Mouse (Mus musculus) myocyte (in vitro differentiated cells): ENCODE results near the gene 1700042G07Rik.

Experiments
- E2F4 ChIP-seq: IDR thresholded peaks from one replicate; pipeline ENCODE4 v1.6.1; 2011; ENCODE audit warnings: mild to moderate bottlenecking, control low read depth, moderate library complexity; ENCODE audit not compliant: insufficient read depth
- MAX ChIP-seq: IDR thresholded peaks from one replicate; pipeline ENCODE4 v1.6.1; 2011; ENCODE audit warnings: low read depth, mild to moderate bottlenecking, control low read depth
- MYOD1 ChIP-seq, 3 experiments: IDR thresholded peaks; one replicate each; pipeline ENCODE4 v1.6.1; 2011; ENCODE audit warnings: control low read depth in 2 of 3, low read depth in 2 of 3, mild to moderate bottlenecking in 2 of 3, moderate library complexity in 1 of 3; ENCODE audit not compliant: insufficient read length in 2 of 3, control insufficient read depth in 1 of 3
- MYOG ChIP-seq, 3 experiments: IDR thresholded peaks; one replicate each; pipeline ENCODE4 v1.6.1; 2011; ENCODE audit warnings: control low read depth in 2 of 3, low read depth in 2 of 3, mild to moderate bottlenecking in 2 of 3; ENCODE audit not compliant: insufficient read length in 2 of 3, control insufficient read depth in 1 of 3, insufficient read depth in 1 of 3
- POLR2A ChIP-seq: IDR thresholded peaks from one replicate; pipeline ENCODE4 v1.6.1; 2011; ENCODE audit warnings: low read depth, mild to moderate bottlenecking, control low read depth, moderate library complexity; ENCODE audit not compliant: insufficient read length
- POLR2AphosphoS2 ChIP-seq: IDR thresholded peaks from one replicate; pipeline ENCODE4 v1.6.1; 2011; ENCODE audit warnings: low read depth, control low read depth; ENCODE audit not compliant: insufficient read length
- REST ChIP-seq: IDR thresholded peaks from one replicate; pipeline ENCODE4 v1.6.1; 2011; ENCODE audit warnings: mild to moderate bottlenecking, control low read depth, moderate library complexity; ENCODE audit not compliant: insufficient read depth, insufficient read length
- SRF ChIP-seq: IDR thresholded peaks from one replicate; pipeline ENCODE4 v1.6.1; 2011; ENCODE audit warnings: low read depth; ENCODE audit not compliant: control insufficient read depth, insufficient read length
- TCF12 ChIP-seq: IDR thresholded peaks from one replicate; pipeline ENCODE4 v1.6.1; 2011; ENCODE audit warnings: mild to moderate bottlenecking, control low read depth; ENCODE audit not compliant: poor library complexity, insufficient read depth, severe bottlenecking
- USF1 ChIP-seq: IDR thresholded peaks from one replicate; pipeline ENCODE4 v1.6.1; 2011; ENCODE audit warnings: low read depth, mild to moderate bottlenecking, control low read depth, moderate library complexity

DNA sequence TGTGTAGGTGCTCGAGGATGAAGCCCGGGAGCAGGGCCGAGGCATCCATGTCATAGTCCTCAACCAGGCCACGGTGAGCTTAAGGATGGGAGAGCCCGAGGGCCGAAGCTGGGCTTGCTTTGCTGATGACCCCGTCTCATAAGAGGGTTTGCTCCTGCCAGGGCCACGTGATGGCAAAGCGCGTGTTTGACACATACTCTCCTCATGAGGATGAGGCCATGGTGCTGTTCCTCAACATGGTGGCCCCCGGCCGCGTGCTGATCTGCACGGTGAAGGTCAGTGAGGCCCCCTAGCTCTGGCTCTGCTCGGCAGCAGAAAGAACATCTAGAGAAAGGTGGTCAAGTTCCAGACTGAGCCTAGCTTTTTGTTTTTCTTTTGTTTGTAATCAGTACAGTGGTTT, 20.5 kb upstream of the 1700042G07Rik start:
- TF ChIP-seq REST: no peak
- no peak for TF ChIP-seq POLR2A
- no peak for TF ChIP-seq POLR2AphosphoS2
- no peak for TF ChIP-seq E2F4
- TF ChIP-seq USF1: no peak
- no peak for TF ChIP-seq TCF12
- no peak for TF ChIP-seq MAX
- TF ChIP-seq MYOD1 (IDR thresholded peaks at IDR 0.05; ENCODE audit: control insufficient read depth in 1 of 3, insufficient read length in 2 of 3, low read depth in 2 of 3): no peak
- TF ChIP-seq MYOG (IDR thresholded peaks at IDR 0.05; ENCODE audit: control insufficient read depth in 1 of 3, insufficient read depth in 1 of 3, insufficient read length in 2 of 3, low read depth in 2 of 3): no peak
- no peak for TF ChIP-seq SRF
